Mouse (Mus musculus) lung, postnatal 4 days (tissue): ENCODE data around the gene Hs3st2.

Experiments used
- DNase-seq, 2 experiments: peaks; one replicate each; pipeline ENCODE4 v3.0.0; 2021

The Hs3st2 gene

DNA sequence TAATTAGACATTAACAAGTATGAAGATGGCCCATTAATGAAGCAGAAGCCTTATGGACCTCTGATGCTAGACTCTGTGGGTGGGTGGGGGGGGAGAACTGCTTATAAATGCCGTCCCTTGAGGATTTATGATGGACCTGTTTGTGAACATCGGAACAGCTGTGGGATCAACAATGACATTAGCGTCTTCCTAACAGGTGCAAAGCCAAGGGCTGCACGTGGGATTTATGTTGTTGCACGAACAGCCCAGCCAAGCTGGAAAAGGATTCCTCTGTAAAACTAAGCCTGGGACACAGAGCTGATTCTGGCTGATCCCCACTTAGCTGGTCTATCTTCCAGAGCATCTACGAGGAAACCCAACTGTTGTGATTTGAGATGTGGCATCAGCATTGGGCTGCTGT lies 69.0 kb downstream of the Hs3st2 start:
- no peak for DNase-seq

DNA sequence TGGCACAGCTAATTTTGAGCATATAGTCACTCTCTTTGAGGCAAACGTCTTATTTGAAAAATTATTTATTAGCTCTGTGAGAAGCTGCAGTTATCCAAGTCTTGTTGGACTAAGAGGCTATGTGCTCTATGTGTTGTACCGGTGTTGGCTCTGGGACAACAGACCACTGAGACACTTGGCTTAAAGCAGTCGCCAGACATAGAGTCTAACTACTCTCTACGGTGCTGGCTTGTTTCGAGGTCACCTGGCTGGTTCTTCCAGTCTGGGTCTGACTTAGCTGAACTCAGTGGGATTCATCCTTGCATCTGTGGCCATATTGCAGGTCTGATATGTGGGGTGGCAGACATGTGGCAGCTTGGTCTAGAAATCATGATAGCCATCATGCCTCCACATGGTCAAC lies 72.8 kb downstream of the Hs3st2 start:
- DNase-seq, result no peak

DNA sequence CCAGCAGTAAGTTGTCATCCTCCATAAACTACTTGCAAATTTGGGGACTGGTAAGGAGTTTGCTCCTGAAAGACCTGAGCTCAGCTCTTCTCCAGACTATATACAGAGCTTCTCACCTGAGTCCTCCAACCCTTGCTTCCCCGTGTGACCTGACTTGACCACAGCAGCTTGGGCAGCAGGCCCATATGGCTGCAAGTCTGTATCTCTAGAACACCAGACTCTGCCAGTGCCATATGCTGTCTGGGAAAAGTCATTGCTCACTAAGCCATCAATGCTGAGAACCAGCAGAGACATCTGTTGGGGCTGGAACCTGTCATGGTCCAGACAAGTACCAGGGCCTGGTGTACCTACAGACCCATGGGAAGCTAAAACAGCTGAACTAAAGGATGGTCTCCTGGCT lies 73.5 kb downstream of the Hs3st2 start:
- no peak for DNase-seq

DNA sequence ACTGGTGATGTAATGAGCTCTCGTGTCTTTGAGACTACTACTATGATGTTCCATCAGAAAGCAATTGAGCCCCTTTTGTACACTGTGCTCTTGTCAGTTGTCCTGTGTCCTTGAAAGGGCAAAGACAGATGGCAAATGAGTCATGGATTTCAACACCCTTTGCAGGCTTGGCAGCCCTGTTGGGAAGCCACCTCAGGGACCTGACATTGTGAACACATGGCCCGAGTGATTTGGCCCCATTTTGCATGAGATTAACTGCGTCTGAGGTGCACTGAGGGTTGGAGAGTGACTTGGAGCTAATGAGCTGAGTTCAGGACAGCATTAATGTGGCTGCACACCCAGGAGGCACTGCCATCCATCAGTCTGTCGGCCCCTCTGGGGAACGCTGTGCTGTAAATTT lies 74.7 kb downstream of the Hs3st2 start:
- no peak for DNase-seq

DNA sequence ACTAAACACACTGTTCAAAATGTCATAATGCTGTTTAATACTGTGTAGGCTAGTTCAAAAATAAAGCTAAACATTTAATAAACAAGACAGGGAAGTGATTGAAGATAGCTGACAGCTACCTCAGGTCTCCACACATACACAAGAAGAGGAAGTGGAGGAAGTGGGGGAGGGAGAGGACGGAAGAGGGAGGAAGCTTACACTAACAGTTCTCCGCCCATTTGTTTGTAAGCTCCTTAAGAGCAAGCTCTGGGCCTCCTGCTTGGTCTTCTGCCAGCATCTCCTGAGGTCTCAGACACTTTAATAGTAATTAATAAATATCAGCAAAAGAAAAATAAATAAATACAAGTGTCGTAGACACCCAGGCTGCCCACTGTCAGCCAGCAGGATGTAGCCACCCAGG lies 77.8 kb downstream of the Hs3st2 start:
- DNase-seq, result peak; percentile 60 to 68

DNA sequence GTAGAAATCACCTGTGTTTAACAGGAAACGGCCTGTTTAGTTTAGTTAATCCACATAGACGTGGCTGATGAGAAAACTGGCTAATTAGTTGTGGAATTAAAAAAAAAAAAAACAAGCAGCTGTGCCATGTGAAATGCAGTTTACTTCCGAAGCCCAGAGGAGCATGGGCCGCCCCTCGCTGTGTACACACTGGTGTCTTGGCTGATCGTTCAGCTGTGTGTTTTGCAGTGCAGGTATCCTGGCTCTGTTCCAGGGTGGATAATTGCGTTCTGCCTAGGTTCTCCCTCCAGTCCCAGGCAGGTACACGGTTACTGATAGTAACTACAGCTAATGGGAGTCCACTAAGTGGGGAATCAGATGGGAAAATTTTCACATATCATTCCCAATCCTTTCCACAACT lies 86.6 kb downstream of the Hs3st2 start:
- DNase-seq, result no peak

DNA sequence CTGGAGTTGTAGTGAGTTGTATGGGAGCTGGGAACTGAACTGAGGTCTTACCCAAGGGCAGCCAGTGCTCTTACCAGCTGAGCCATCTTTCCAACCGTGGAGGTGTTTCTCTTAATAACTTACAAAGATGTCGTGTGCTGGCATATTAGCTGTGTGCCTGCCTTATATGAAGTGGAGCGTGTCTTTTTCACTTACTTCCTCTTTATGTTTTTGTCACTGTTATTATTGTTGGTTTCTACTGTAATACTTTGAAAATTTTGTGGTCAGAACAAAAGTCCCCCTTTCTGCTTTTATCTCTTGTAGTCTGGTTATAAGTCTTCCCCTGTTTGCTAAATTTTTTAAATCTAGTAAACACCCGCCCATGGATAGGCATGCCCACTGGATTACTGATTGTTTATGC lies 88.4 kb downstream of the Hs3st2 start:
- DNase-seq, result no peak

DNA sequence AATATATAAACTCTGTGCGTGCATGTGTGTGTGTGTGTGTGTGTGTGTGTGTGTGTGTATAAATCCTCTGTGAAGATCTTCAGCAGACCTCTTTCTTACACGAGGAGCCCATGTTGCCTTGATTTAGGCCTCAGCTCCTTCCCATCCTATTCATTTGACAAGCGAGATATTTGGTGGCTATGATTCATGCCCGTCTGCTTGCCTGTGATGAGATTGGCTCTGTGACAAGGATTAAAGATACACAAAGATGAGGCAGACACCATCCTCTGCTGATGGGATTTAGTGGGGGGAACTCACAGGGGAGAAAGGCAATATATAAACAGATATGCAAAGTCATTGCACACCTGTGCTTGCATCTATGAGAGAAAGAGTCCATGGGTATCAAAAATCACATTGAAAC lies 92.9 kb downstream of the Hs3st2 start:
- no peak for DNase-seq

DNA sequence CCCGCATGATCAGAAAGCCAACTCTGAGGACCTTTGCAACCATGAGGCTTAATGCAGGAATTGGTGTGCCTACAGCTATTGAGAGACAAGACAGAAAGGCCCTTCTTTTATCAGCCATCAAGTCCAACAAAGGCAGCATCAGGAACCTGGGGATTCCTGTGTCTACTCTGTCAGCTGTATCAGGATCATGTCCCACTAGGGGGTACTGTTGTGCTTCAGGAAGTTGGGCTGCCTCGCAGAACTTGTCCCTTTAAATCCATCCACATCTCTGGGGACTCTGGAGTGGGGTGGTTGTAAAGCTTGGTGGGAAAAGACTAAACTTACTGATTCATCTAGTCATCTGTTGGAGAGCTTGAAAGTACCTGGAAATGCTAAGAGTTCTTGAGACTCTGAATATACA lies 93.6 kb downstream of the Hs3st2 start:
- peak in 1 of 2 experiments; percentile 15 for DNase-seq

DNA sequence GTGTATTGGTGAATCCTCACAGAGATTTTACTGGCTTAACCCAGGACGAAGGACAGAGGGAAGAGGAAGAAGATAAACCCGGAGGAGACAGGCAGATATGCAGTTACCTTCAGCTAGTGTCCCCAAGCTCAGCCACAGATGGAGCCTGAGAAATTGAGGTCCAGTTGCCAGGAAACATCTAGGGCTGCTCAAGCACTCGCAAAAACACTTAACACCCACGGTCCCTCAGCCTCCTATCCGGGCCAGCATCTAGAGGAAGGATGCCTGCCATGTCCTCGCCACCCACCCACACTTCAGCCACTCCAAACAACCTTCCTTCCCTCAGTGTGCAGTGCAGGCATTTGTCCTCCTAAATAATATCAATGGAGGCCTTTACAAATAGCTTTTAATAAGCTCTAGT lies 95.6 kb downstream of the Hs3st2 start:
- no peak for DNase-seq

DNA sequence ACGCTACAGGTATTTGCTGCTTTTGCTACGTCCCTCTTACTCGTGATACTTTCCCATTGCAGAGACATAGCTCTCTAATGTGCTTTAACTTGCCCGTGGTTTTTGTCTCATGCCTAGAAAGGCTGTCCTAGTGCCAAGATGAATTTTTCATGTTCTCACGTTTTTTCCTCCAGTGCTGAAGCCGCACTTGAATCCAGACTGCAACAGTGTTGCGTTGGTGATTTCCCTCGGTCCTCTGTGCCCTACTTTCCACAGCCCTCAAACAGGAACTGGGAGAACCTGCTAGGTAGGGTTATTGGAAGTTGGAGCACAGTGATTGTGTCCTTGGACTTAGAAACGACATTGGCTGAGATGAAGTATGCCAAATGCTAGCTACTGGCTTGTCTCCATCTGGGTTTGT lies 97.7 kb downstream of the Hs3st2 start:
- DNase-seq, result no peak

DNA sequence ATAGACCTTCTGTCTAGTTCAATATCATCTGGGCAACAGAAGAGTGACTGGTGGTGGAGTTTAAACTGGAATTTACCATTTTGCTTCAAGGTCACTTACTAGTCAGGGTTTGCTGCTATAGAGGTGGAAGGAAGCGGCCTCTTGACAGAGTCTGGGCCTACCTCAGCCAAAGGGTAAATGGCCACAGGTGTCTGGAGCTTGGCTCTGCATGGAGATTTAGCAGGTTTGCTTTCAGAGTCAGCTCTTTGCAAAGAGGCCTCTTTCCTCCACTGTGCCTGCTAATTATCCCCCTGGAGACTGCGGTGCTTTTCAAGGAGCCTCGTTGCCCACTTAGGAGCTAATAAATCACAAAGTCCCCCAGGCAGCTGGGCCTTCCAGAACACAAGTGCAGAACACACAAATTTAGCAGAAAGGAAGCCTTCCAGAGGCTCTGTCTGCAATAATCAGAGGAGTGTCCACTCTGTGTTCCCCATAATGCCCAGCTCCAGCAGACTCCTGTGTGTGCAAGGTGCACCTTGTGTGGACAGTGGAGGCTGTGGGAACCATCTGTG lies 99.9 kb downstream of the Hs3st2 start:
- DNase-seq, result no peak

DNA sequence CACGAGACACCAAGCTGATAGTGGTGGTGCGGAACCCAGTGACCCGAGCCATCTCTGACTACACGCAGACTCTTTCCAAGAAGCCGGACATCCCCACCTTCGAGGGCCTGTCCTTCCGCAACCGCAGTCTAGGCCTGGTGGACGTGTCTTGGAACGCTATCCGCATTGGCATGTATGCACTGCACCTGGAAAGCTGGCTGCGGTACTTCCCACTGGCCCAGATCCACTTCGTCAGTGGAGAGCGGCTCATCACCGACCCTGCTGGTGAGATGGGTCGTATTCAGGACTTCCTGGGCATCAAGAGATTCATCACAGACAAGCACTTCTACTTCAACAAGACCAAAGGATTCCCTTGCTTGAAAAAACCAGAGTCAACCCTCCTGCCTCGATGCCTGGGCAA lies 108.9 kb downstream of the Hs3st2 start:
- no peak for DNase-seq

DNA sequence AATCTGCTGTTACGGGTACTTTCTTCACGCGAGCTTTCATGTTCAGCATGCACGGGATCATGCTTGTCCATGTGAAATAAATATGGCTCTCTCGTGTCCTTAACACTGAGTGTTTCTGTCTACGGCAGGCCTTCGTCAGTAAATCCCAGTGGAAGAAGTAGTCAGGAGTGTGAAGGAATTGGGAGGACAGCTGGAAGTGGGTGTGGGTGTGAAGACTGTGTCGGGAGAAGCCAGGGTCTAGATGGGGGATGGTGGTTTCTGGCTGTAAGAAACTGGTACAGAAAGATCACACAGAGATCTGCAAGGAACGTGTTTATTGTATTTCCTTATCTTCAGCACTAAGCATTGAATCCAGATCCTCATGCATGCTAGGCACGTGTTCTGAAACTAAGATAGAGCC lies 110.0 kb downstream of the Hs3st2 start:
- DNase-seq, result no peak

DNA sequence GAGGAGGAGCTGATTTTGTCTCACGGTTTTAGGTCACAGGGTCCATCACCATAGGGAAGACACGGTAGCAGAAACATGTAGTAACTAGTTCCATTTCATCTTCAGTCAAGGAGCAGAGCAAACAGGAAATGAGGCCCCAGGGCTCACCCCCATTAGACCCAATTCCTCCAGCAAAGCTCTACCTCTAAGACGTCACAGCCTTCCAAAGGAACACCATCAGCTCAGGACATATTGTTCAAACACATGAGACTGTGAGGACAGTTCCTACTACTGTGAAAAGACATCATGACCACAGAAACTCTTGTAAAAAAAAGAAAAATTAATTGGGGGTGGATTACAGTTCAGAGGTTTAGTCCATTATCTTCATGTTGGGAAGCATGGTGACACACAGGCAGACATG lies 125.1 kb downstream of the Hs3st2 start:
- DNase-seq, result no peak

DNA sequence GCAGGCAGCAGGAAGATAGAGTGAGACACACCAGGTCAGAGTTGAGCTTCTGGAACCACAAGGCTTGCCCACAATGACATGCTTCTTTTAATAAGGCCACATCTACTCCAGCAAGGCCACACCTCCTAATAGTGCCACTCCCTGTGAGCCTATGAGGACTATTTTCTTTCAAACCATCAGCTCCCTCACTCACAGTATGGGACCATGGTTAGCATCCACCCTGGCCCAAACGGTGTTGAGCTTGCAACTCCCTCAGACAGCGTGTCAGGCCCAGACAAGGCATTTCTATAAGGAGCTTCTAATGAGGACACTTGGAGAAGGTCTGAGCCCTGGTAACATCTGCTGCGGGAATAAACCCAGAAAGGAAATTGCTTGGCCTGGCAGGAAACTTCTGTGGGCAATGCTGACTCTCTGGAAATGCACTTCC lies 125.5 kb downstream of the Hs3st2 start:
- peak in 1 of 2 experiments; percentile 11 for DNase-seq

DNA sequence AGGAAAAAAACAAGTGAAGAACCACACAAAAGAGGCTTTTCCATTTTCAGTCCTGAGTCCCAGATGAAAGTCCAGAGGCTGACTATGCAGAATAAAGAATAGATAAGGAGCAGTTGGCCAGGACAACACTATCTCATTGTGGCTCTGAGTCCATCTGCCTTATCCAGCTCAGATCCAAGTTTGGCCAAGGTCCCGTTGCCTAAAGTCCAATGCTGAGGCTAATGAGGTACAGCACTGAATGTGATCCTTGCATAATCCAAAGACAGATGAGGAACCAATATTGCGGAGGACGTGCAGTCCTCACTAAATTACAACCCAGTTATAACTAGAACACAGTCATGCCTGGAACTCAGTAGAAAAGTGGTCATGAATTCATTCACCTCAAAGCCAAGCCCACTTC lies 130.5 kb downstream of the Hs3st2 start:
- no peak for DNase-seq

DNA sequence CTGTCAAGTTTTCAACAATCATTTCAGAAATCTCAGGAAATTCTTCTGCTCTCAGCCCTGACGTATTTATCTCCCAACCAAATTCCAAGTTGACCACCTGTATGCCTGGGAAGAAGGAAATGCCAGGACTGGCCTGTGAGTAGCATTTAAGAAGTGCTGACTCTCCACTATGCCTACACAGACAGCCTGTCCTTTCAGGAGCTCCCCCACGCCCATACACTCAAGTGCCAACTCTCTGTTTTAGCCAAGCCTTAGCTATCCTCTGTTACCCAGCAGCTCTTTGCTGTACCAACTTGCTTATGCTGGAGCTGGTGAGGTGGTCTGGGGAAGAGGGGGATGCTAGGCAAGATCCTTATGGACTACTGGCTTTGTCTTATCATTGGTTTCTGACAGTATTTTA lies 137.4 kb downstream of the Hs3st2 start:
- no peak for DNase-seq

DNA sequence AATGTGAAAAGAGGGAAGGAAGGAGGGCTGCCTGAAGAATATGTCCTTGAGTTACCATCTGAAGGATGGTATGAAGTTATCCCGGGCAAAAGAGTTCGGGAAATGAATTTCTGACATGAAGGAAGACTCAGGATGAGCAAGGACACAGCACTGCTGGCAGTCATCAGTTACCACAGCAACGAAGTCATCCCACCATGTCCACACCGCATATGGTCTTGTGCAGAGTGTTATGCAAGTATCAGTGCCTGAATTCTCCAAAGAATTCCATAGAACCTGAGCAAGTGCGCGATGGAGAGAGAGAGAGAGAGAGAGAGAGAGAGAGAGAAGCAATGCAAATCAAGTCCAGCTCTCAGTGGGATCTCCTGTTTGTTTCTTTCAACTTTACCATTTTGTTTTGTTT lies 142.0 kb downstream of the Hs3st2 start:
- no peak for DNase-seq

DNA sequence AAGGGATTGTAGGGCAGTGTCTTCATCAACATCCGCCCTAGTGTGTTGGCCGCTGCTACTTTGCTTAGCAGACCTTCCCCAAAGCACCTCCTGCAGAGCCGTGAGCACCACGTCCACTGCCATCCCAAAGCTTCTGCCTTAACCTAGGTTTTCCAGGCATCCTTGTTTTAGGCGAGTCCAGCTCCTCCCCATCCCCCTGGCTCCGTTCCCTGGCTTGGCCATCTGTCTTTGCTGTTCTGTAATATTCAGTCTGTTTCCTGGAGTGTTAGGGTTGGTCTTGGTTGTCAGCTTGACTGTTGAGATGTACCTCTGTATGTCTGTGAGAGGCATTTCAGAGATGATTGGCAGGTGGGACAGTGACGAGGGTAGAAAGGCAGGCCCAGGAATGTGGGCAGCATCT lies 142.7 kb downstream of the Hs3st2 start:
- DNase-seq, result no peak

DNA sequence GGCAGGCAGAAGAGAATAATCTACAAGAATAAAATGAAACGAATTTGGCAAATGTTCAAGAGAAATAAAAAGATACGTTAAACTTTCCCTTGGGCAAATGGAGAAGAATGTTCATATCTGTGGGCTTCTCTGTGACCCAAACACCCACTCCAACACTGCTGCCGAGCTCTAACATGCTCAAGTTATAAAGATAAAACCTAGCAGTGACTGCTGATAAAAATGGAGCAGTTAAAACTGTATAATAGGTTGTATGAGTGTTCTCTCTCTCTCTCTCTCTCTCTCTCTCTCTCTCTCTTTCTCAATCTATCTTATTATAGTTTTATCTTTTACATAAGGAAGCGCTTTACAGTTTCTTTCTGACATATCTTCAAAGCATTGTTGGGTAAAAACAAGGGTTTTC lies 144.3 kb downstream of the Hs3st2 start:
- DNase-seq, result no peak

DNA sequence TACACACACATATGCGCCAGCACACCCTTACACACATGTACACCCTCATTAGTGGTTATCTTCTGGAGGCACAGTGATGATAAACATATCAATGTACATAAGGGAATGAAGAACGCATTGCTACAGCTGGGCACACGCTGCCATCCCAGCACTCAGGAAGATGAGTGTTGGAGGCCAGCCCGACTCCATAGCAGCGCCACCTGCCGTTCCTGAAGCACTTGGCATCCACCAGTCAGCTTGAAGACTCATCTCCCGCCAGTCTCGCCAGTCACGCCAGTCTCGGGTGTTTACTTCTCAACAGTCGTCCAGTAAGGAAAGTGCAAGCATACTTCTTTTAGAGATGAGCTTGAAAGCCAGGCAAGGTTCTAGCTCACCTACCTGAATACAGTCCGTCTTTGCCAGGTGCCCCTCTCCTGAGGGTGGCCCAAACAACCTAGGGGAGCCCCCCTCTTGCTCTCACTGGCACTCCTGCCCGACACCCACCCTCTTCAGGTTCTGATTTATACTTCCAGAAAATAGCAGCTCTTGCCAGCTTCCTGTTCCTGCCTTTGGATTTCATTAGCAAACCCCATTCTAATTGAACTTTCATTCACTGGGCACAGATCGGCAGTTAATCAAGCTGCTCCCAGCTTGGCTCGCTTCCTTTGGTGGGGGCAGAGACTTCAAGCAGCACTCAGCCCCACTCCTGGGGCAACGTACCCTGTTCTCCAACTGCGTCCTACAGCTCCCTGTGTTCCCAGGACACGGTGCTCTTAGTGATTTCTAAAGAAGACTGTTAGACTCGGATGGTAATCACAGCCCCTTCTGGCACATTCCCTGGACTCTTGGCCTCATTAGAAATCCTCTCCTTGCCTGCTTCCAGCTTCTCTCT lies 148.0 kb downstream of the Hs3st2 start:
- DNase-seq, result peak in 1 of 2 experiments; percentile 18

DNA sequence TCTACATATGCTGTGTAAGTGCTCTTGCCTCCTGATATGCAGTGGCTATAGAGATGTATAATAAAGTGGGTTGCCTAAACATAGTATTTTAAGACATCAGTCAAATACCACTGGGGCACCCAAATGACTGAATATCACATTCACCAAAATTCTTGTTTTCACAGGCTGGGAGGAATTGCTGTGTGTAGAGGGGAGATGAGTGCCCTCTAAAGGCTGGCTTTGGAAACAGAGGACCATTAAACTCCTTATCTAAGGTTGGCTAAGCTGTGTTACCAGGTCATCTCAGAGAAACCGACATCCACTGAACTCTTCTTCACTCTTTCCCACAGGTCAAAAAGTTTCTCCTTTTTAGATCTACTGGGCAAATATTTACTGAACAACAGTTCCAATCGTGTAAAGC lies 150.8 kb downstream of the Hs3st2 start:
- no peak for DNase-seq

DNA sequence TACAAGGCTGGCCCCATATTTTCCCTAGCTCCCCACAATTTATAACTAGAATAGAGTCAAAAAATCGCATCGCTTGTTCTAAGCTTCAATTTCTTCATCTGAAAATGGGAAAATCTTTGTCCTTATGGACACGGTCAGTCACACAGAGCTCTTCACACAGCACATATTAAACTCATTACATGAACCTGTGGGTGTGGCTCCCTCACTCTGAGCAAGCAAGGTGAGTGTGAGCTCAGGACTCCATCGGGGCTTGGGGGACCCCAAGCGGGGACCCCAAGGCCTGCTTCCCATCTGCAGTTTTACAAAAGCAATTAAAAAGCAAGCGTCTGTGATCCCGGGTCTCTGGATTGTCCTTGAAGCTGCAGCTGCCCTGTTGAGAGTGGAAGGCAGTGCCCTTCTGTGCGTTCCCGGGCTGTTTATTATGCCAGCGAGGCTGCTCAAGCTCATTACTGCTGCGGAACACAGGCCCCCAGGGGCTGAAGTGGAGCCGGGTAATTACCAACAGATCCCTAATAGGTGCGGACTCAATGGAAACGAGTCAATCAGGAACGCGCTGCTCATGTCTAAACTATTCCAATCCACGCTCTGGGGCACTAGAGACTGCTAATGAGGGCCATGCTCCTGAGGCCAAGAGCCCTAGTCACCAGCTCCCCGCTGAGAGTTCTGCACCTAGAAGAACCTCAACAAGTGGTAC lies 157.8 kb downstream of the Hs3st2 start:
- DNase-seq, result no peak
